Mouse (Mus musculus) hindbrain, embryonic 13.5 days (tissue): ENCODE data around the gene Praf2. TPM values are rescaled to one million over a fixed set of nuclear protein-coding genes. Genes with fewer than 3 reads are reported as not detected.
"Not testable (repeated sequence)": the region's sequence is repeated elsewhere in the genome, so short reads cannot be mapped to it uniquely, and the experiment has no call there.

ENCODE experiments used
- ATAC-seq: fragments of 200-750 bp; cut with Nextera tagmentation; 2 replicates; pipeline ENCODE4 v1.8.0; 2017; ENCODE audit warnings: moderate TSS enrichment; ENCODE audit not compliant: low FRiP score
- H3K27ac ChIP-seq: fragments of 300-500 bp; sonication (generic); 2 replicates; pipeline ENCODE4 v1.5.1; 2015; ENCODE audit warnings: inconsistent platforms, mild to moderate bottlenecking, moderate library complexity
- H3K27me3 ChIP-seq: fragments of 300-500 bp; sonication (generic); 2 replicates; pipeline ENCODE4 v1.6.1; 2015; ENCODE audit warnings: mild to moderate bottlenecking, inconsistent platforms
- H3K36me3 ChIP-seq: fragments of 300-500 bp; sonication (generic); 2 replicates; pipeline ENCODE4 v1.6.1; 2015; ENCODE audit warnings: mild to moderate bottlenecking, inconsistent platforms
- H3K4me1 ChIP-seq: fragments of 300-500 bp; sonication (generic); replicated peaks from 2 replicates; pipeline ENCODE4 v1.6.1; 2015; ENCODE audit warnings: inconsistent platforms
- H3K4me2 ChIP-seq: fragments of 300-500 bp; sonication (generic); 2 replicates; pipeline ENCODE4 v1.6.1; 2015; ENCODE audit warnings: inconsistent platforms, mild to moderate bottlenecking, moderate library complexity
- H3K4me3 ChIP-seq: fragments of 300-500 bp; sonication (generic); 2 replicates; pipeline ENCODE4 v1.5.1; 2015; ENCODE audit warnings: mild to moderate bottlenecking, inconsistent platforms
- H3K9ac ChIP-seq: fragments of 300-500 bp; sonication (generic); 2 replicates; pipeline ENCODE4 v1.6.1; 2015; ENCODE audit warnings: mild to moderate bottlenecking, inconsistent platforms
- H3K9me3 ChIP-seq: fragments of 300-500 bp; sonication (generic); 2 replicates; pipeline ENCODE4 v1.6.1; 2016; ENCODE audit warnings: inconsistent platforms
- WGBS: fragments of 180-500 bp; shearing (Covaris S2); methylation state at CpG from one replicate; pipeline ENCODE4 v1.1.7; 2015; 5-methylcytosine and 5-hydroxymethylcytosine counted together
- polyA plus RNA-seq: library from polyadenylated mRNA; unstranded; fragments of >200 nt; fragmentation: Nextera tagmentation; extraction: Ambion mirVana; gene quantifications from 2 replicates; pipeline ENCODE4 v1.2.1, GENCODE M21; 2015

Praf2 gene
- polyA plus RNA-seq, 1 experiment from 2014 or later: 113 TPM

DNA sequence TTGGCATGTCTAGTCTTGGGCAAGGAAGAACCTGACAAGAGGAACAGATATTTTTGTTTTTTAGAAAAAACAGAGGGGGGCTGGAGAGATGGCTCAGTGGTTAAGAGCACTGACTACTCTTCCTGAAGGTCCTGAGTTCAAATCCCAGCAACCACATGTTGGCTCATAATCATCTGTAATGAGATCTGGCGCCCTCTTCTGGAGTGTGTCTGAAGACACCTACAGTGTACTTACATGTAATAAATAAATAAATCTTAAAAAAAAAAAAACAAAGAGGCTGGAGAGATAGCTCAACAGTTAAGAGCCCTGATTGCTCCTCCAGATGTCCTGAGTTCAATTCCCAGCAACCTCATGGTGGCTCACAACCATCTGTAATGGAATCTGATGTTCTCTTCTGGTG lies 12.2 kb upstream of the Praf2 start:
- not testable (repeated sequence) for ATAC-seq, H3K4me3 ChIP-seq, H3K27me3 ChIP-seq, H3K9ac ChIP-seq, H3K27ac ChIP-seq, H3K4me1 ChIP-seq, H3K4me2 ChIP-seq, H3K36me3 ChIP-seq, H3K9me3 ChIP-seq
- 47% methylated on average over 1 of the region's 1 CpGs for WGBS

DNA sequence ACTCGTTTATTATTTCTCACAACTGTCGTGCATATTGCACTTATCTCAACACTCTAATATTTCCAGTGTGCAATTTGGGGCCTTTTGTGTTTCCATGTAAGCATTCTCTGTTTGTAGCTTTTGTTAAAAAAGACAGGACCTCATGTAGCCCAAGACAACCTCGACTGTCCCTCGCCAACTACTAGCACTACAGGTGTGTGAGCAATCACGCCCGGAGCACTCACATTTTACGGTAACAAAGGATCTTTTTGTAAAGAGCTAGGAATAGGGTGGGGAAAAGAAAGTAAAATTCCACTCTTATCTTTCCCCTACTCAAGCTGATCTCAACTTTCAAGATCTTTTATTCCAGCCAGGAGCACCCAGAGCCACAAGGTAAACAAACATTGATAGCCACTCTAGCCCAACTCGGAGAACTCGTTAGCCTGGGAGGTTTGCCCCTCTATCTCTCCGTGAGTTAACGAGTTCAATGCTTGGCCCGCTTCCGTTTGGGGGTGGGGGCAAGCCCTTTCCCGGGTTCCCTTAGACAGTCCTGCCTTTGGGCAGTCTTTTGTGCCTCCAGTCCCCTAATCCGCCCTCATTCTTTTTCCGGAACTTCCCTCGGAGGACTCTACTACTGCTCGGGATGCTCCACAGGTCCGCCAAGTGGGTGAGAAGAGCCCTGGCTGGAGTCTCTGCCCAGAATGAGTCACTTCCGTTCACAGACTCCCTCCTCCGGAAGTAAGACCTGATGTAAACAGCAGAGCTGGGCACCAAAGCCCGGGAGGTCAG lies 6.5 kb upstream of the Praf2 start, which contains the start of gene Gm45208:
Gene Gm45208 (plus strand): TSS at position 732 of the 768 bp plus-strand sequence.
- Histone ChIP-seq H3K27ac (peak within 1 kb of the TSS; percentile 92), H3K36me3 (peaks cover 20% of the 10 kb centered on the region), H3K9me3 (no peaks in the 10 kb centered on the region), H3K27me3 (no peaks in the 10 kb centered on the region), H3K4me2 (peak within 1 kb of the TSS; percentile 67), H3K9ac (peak within 1 kb of the TSS; percentile 70), H3K4me3 (peak within 1 kb of the TSS; percentile 54), H3K4me1 (peaks cover 6% of the 10 kb centered on the region)
- peak; percentile 85 for ATAC-seq
- 18% methylated on average over 22 of the region's 22 CpGs for WGBS

GRCm38 (mm10) chrX:7722282-7722611 lies 6.0 kb upstream of the Praf2 start:
- Histone ChIP-seq H3K36me3 (peaks cover 21% of the 10 kb centered on the region), H3K9ac (peak overlapping the region; percentile 70), H3K27me3 (no peaks in the 10 kb centered on the region), H3K4me3 (peak overlapping the region; percentile 54), H3K4me1 (peaks cover 6% of the 10 kb centered on the region), H3K4me2 (peak overlapping the region; percentile 67), H3K9me3 (no peaks in the 10 kb centered on the region), H3K27ac (peak overlapping the region; percentile 92; the same call in 1 of the 2 replicates)
- WGBS: 28% methylated on average over 11 of the region's 11 CpGs
- peak; percentile 44 for ATAC-seq

DNA sequence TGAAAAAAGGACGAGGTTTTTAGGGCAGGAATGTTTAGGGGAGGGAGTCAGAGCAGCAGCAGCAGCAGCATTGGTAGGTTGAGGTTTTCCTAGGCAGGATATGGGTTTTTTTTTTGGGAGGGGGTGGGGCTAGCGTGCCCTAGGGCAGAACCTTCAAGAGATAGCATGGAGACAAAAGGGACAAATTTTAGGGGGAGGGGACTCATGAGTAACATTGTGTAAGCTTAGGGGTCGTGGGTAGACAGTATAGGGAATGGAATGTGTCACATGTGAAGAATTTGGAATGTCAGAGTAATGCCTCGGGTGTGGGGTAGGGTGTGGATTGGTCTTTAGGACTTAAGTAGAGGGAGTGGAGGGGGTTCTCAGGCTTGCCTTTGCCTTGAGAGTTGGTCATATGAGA lies 5.5 kb upstream of the Praf2 start:
- ATAC-seq: no peak
- no peaks in the 10 kb centered on the region for H3K27me3 ChIP-seq
- H3K9me3 ChIP-seq: no peaks in the 10 kb centered on the region
- H3K27ac ChIP-seq: no peak overlapping the region
- peak overlapping the region; percentile 54 for H3K4me3 ChIP-seq
- H3K9ac ChIP-seq: peak overlapping the region; percentile 70
- peak overlapping the region; percentile 67 for H3K4me2 ChIP-seq
- WGBS: 31% methylated on average over 4 of the region's 4 CpGs
- peaks cover 21% of the 10 kb centered on the region for H3K36me3 ChIP-seq
- peaks cover 7% of the 10 kb centered on the region for H3K4me1 ChIP-seq

- H3K9me3 ChIP-seq: no peaks in the 10 kb centered on the region
- no peak overlapping the region for H3K9ac ChIP-seq
- H3K36me3 ChIP-seq: peaks cover 21% of the 10 kb centered on the region
- no peaks in the 10 kb centered on the region for H3K27me3 ChIP-seq
- no peak overlapping the region for H3K4me2 ChIP-seq
- no peak for ATAC-seq
- H3K27ac ChIP-seq: no peak overlapping the region
- H3K4me1 ChIP-seq: peaks cover 12% of the 10 kb centered on the region
- 89% methylated on average over 7 of the region's 7 CpGs for WGBS
- H3K4me3 ChIP-seq: no peak overlapping the region
These were observed 4.1 kb upstream of the Praf2 start for GRCm38 (mm10) chrX:7724135-7724534.

- Histone ChIP-seq H3K4me2 (no peak overlapping the region), H3K4me3 (no peak overlapping the region), H3K9me3 (no peaks in the 10 kb centered on the region), H3K27me3 (no peaks in the 10 kb centered on the region), H3K9ac (no peak overlapping the region), H3K4me1 (peaks cover 18% of the 10 kb centered on the region), H3K36me3 (peaks cover 21% of the 10 kb centered on the region), H3K27ac (no peak overlapping the region)
- ATAC-seq: no peak
- WGBS: 84% methylated on average over 12 of the region's 12 CpGs
These were observed 2.4 kb upstream of the Praf2 start for GRCm38 (mm10) chrX:7725841-7726240.

- Histone ChIP-seq H3K4me3 (no peak overlapping the region), H3K27me3 (no peaks in the 10 kb centered on the region), H3K36me3 (peaks cover 21% of the 10 kb centered on the region), H3K4me2 (no peak overlapping the region), H3K9me3 (no peaks in the 10 kb centered on the region), H3K9ac (no peak overlapping the region), H3K27ac (no peak overlapping the region), H3K4me1 (peaks cover 18% of the 10 kb centered on the region)
- no peak for ATAC-seq
- WGBS: 92% methylated on average over 13 of the region's 13 CpGs
These were observed 1.1 kb upstream of the Praf2 start for GRCm38 (mm10) chrX:7727176-7727575.

DNA sequence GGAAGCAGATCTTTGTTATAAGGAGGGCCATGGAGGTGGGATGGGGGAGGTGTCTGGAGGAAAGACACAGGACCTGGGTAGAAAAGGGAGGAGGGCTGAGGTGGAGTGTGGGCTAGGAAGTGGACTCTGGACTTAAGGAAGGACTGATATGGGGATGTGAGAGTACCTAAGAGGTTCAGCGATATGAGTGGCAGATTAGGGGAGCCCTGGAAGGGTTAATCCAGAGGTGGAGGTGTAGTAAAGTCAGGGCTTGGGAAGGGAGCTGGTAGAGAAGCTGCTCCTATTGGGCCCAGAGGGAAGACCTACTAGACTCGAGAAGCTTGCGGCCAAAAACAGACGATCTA lies 655 bp downstream of the Praf2 start:
- H3K9ac ChIP-seq: peak overlapping the region; percentile 70
- no peaks in the 10 kb centered on the region for H3K27me3 ChIP-seq
- H3K4me2 ChIP-seq: peak overlapping the region; percentile 59
- no peaks in the 10 kb centered on the region for H3K9me3 ChIP-seq
- peaks cover 12% of the 10 kb centered on the region for H3K4me1 ChIP-seq
- no peak for ATAC-seq
- WGBS: 21% methylated on average over 4 of the region's 4 CpGs
- H3K36me3 ChIP-seq: peaks cover 20% of the 10 kb centered on the region
- peak overlapping the region; percentile 85 for H3K27ac ChIP-seq
- H3K4me3 ChIP-seq: peak overlapping the region; percentile 45

- 31% methylated on average over 26 of the region's 26 CpGs for WGBS
- no peaks in the 10 kb centered on the region for H3K9me3 ChIP-seq
- peaks cover 9% of the 10 kb centered on the region for H3K4me1 ChIP-seq
- ATAC-seq: no peak
- H3K4me3 ChIP-seq: no peak overlapping the region
- H3K27me3 ChIP-seq: no peaks in the 10 kb centered on the region
- H3K36me3 ChIP-seq: peaks cover 22% of the 10 kb centered on the region
- H3K27ac ChIP-seq: no peak overlapping the region
- no peak overlapping the region for H3K4me2 ChIP-seq
- no peak overlapping the region for H3K9ac ChIP-seq
These were observed 5.4 kb downstream of the Praf2 start for GRCm38 (mm10) chrX:7733571-7734156.

DNA sequence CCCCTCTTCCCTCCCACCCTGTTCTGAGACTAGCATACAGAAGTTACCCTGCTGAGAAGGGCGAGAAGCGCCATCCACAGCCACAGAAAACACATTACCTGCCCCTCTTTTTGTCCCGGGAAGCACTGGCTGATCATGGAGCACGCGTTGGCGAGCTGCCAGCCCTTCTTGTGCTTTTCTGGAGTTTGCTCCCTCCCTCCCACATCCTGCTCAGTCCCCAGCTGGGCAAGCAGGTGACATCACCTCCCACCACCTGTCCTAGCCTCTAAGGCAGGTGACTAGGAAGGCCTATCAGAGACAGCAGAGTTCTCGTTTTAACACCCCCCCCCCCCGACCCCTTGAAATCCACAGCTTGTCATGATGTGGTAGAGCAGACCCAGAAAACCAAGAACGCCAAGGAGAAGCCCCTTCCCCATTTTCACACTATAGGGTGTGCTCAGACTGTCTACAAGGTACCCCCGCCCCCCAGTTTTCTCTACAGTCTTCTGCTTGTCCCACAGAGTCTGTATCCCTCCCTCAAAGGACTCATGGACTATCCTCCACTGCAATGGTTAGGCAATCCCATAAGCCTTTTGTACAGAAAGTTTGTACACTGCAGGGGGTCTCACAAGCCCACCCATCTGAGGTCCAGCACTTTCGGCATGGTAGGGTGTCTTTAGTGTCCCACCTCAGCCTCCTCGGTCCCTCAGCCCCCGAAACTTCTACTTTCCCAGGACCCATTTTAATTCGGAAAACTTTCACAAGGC lies 11.3 kb downstream of the Praf2 start:
- Histone ChIP-seq H3K4me2 (no peak overlapping the region), H3K9me3 (no peaks in the 10 kb centered on the region), H3K27me3 (no peaks in the 10 kb centered on the region), H3K36me3 (peaks cover 22% of the 10 kb centered on the region), H3K9ac (no peak overlapping the region), H3K4me3 (no peak overlapping the region), H3K4me1 (no peaks in the 10 kb centered on the region), H3K27ac (no peak overlapping the region)
- ATAC-seq: no peak
- 75% methylated on average over 14 of the region's 14 CpGs for WGBS

DNA sequence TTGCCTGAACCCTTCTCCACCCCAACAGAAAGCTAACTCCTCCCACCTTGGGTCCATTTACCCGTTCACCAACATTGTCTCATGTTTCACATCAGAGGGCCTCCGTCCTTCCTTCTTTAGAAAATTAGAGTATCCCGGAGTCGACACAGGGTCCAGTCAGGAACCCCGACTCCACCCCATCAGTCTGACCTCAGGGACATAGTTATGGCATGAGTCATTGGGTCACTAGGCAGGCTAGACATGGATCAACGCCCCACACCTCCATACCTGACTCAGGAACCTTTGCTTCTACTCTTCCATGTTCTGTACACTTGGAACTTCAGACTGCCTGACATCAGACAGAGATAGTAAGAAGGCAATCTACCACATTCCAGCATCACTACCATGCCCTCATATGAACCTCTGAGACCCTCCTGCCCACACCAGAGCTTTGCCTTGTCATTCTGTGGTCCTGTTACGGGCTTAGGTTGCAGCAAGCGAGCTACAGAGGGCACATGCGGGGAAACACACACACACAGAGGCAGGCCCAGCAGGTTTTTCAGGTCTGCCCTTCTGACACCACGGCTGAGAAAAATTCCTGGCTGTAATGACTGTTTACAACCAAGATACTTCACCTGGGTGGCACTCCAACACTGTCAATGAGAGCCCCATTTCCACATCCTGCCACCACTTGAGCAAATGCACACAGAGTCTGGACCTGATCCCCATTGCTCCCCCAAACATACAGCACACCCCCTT lies 12.0 kb downstream of the Praf2 start:
- ATAC-seq: no peak
- H3K4me2 ChIP-seq: no peak overlapping the region
- H3K27ac ChIP-seq: no peak overlapping the region
- H3K9me3 ChIP-seq: no peaks in the 10 kb centered on the region
- H3K9ac ChIP-seq: no peak overlapping the region
- peaks cover 18% of the 10 kb centered on the region for H3K36me3 ChIP-seq
- H3K4me3 ChIP-seq: no peak overlapping the region
- no peaks in the 10 kb centered on the region for H3K4me1 ChIP-seq
- H3K27me3 ChIP-seq: no peaks in the 10 kb centered on the region
- 70% methylated on average over 10 of the region's 10 CpGs for WGBS

GRCm38 (mm10) chrX:7741103-7741502 lies 12.9 kb downstream of the Praf2 start:
- H3K9me3 ChIP-seq: no peaks in the 10 kb centered on the region
- H3K9ac ChIP-seq: no peak overlapping the region
- H3K27ac ChIP-seq: no peak overlapping the region
- no peak overlapping the region for H3K4me3 ChIP-seq
- no peak for ATAC-seq
- H3K27me3 ChIP-seq: no peaks in the 10 kb centered on the region
- no peaks in the 10 kb centered on the region for H3K4me1 ChIP-seq
- peaks cover 12% of the 10 kb centered on the region for H3K36me3 ChIP-seq
- WGBS: 82% methylated on average over 5 of the region's 5 CpGs
- H3K4me2 ChIP-seq: no peak overlapping the region
